Mouse (Mus musculus) intestine, embryonic 14.5 days (tissue): ENCODE measurements around the gene Ambp. TPM values are rescaled to one million over a fixed set of nuclear protein-coding genes. Genes with fewer than 3 reads are reported as not detected.
A peak's percentile ranks its signal among the peaks of the same experiment; 100 is the strongest.

Source experiments
- ATAC-seq: fragments of 200-750 bp; cut with Nextera tagmentation; replicated peaks from 2 replicates; pipeline ENCODE4 v1.8.0; 2017; ENCODE audit warnings: low read depth, moderate number of reproducible peaks, moderate TSS enrichment, moderate library complexity; ENCODE audit not compliant: low FRiP score, low TSS enrichment
- DNase-seq: peaks from one replicate; pipeline ENCODE4 v3.0.0-alpha.2; 2018; ENCODE audit warnings: low spot score
- H3K27ac ChIP-seq: fragments of 300-500 bp; sonication (generic); 2 replicates; pipeline ENCODE4 v1.5.1; 2014; ENCODE audit warnings: low read depth, mild to moderate bottlenecking, control low read depth
- H3K27me3 ChIP-seq: fragments of 300-500 bp; sonication (generic); replicated peaks from 2 replicates; pipeline ENCODE4 v1.6.1; 2014; ENCODE audit warnings: low read length, control low read depth; ENCODE audit not compliant: control insufficient read depth, insufficient read depth
- H3K36me3 ChIP-seq: fragments of 300-500 bp; sonication (generic); 2 replicates; pipeline ENCODE4 v1.6.1; 2014; ENCODE audit warnings: low read length, control low read depth; ENCODE audit not compliant: control insufficient read depth, insufficient read depth
- H3K4me1 ChIP-seq: fragments of 300-500 bp; sonication (generic); replicated peaks from 2 replicates; pipeline ENCODE4 v1.6.1; 2014; ENCODE audit warnings: low read length, control low read depth, mixed read lengths; ENCODE audit not compliant: control insufficient read depth, insufficient read depth
- H3K4me2 ChIP-seq: fragments of 300-500 bp; sonication (generic); 2 replicates; pipeline ENCODE4 v1.6.1; 2014; ENCODE audit warnings: low read length
- H3K4me3 ChIP-seq: fragments of 300-500 bp; sonication (generic); 2 replicates; pipeline ENCODE4 v1.5.1; 2014; ENCODE audit warnings: low read depth, low read length, control low read depth, mixed read lengths
- H3K9ac ChIP-seq: fragments of 300-500 bp; sonication (generic); 2 replicates; pipeline ENCODE4 v1.6.1; 2014; ENCODE audit warnings: mild to moderate bottlenecking, low read length
- H3K9me3 ChIP-seq: fragments of 300-500 bp; sonication (generic); 2 replicates; pipeline ENCODE4 v1.6.1; 2016; ENCODE audit warnings: low read length, control low read depth; ENCODE audit not compliant: control insufficient read depth
- WGBS: fragments of 180-500 bp; shearing (Covaris S2); extraction: QIAGEN DNeasy Blood & Tissue Kit; methylation state at CpG from one replicate; pipeline ENCODE4 v1.1.7; 2014; 5-methylcytosine and 5-hydroxymethylcytosine counted together
- polyA plus RNA-seq: library from polyadenylated mRNA; unstranded; fragments of >200 nt; fragmentation: Nextera tagmentation; extraction: Ambion mirVana; gene quantifications from 2 replicates; pipeline ENCODE4 v1.2.1, GENCODE M21; 2014

Gene Ambp
- polyA plus RNA-seq, 1 experiment from 2014 or later: 53.1 TPM

GRCm38 (mm10) chr4:63171122-63171521 lies 16.5 kb upstream of the Ambp start:
- no peaks in the 10 kb centered on the region for H3K9me3 ChIP-seq
- WGBS: 36% methylated on average over 24 of the region's 24 CpGs
- peak overlapping the region; percentile 45 for H3K4me2 ChIP-seq
- 0 out of 2 replicates have a peak overlapping the region, but pooled peaks have one; percentile 63 for H3K27ac ChIP-seq
- DNase-seq: no peak
- no peaks in the 10 kb centered on the region for H3K4me1 ChIP-seq
- H3K4me3 ChIP-seq: peak overlapping the region; percentile 37
- H3K27me3 ChIP-seq: 0 out of 2 replicates have a peak, but pooled peaks cover 6% of the 10 kb centered on the region
- 0 out of 2 replicates have a peak, but pooled peaks have one; percentile 1 for ATAC-seq
- H3K36me3 ChIP-seq: no peaks in the 10 kb centered on the region
- peak overlapping the region; percentile 11 for H3K9ac ChIP-seq

DNA sequence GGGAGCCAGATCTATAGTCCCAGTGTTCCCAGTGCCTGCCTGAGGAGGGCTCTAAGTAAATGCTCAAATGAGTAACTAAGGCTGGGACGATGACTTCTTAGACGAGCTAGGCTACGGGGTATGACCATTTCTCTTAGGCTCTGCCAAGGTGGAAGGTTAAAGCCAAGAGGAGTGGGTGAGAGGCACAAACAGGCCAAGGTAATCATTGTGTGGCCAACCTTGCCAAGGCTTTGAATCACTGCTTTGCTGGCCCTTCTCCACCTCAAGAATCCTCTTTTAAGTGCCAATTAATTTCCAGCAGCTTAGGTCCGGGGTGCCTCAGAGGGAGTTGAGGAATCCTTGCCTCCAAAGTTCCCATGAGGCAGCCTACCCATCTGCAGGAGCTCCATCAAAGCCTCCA lies 15.5 kb upstream of the Ambp start:
- Histone ChIP-seq H3K4me3 (peak overlapping the region; percentile 37), H3K4me2 (peak overlapping the region; percentile 45), H3K9ac (no peak overlapping the region), H3K27me3 (0 out of 2 replicates have a peak, but pooled peaks cover 6% of the 10 kb centered on the region), H3K27ac (no peak overlapping the region), H3K9me3 (no peaks in the 10 kb centered on the region), H3K36me3 (no peaks in the 10 kb centered on the region), H3K4me1 (no peaks in the 10 kb centered on the region)
- DNase-seq (no peak), ATAC-seq (no peak)
- WGBS: 72% methylated on average over 4 of the region's 4 CpGs

GRCm38 (mm10) chr4:63166323-63166722 lies 11.7 kb upstream of the Ambp start:
- no peak for DNase-seq
- Histone ChIP-seq H3K4me3 (no peak overlapping the region), H3K4me2 (no peak overlapping the region), H3K4me1 (no peaks in the 10 kb centered on the region), H3K9me3 (no peaks in the 10 kb centered on the region), H3K27me3 (0 out of 2 replicates have a peak, but pooled peaks cover 6% of the 10 kb centered on the region), H3K36me3 (no peaks in the 10 kb centered on the region), H3K9ac (no peak overlapping the region), H3K27ac (no peak overlapping the region)
- ATAC-seq: no peak
- WGBS: 82% methylated on average over 5 of the region's 5 CpGs

DNA sequence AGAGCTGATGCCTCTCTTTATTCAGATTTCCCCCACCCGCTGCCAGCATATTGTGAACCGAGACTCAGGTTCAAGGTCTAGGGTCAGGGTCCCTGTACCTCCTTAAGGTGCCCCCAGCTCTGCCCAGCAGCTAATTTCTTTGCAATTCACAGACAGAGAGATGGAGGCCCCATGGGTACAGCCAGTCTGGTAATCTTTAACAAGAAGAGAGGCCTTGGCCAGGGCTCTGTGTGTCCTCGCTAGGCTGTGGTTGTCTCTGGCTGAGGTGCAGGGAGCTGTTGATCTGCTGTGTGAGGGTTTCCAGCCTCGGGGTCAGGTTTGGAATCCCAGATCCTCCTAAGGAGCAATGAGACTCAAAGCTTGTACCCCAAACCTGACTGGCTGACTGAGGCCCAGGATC lies 11.0 kb upstream of the Ambp start:
- Histone ChIP-seq H3K4me1 (no peaks in the 10 kb centered on the region), H3K4me2 (no peak overlapping the region)

DNA sequence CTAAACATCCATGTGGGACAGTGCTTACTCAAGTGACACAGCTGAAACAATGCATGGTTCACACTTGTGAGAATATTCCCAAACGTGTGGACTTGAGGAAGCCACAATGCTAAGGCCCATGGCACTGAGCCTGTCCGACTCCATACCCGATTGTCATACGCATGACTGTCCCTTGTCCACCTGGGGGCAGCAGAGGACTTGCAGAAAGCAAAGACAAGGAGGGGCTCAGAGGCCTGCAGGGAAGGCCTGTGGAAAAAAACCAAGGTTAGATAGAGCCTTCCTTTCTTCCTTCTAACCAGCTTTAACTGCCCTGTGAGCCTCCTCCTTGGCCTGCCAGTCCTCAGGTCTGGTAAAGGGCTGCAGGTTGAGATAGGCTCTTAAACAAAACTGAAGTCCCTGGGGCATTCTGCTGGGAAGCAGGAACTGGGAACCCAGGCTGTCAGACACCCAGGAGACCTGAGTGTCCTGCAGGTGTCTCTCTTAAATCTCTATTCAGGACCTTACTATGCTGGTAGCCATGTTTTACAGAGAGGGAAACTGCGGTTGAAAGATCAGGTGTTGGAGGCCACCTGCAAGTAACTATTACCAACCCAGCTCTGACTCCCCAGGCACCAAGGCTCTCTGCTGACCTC lies 4.5 kb upstream of the Ambp start:
- DNase-seq (peak; percentile 93), ATAC-seq (peak; percentile 69)
- H3K36me3 ChIP-seq: no peaks in the 10 kb centered on the region
- no peak overlapping the region for H3K4me2 ChIP-seq
- H3K27me3 ChIP-seq: no peaks in the 10 kb centered on the region
- H3K9ac ChIP-seq: 0 out of 2 replicates have a peak overlapping the region, but pooled peaks have one; percentile 6
- H3K4me1 ChIP-seq: no peaks in the 10 kb centered on the region
- peak overlapping the region; percentile 72 for H3K27ac ChIP-seq
- no peak overlapping the region for H3K4me3 ChIP-seq
- no peaks in the 10 kb centered on the region for H3K9me3 ChIP-seq
- 15% methylated on average over 5 of the region's 5 CpGs for WGBS

More for the DNA sequence above, 11.0 kb upstream of the Ambp start:
- Histone ChIP-seq H3K4me3 (no peak overlapping the region), H3K36me3 (no peaks in the 10 kb centered on the region), H3K9me3 (no peaks in the 10 kb centered on the region), H3K27me3 (0 out of 2 replicates have a peak, but pooled peaks cover 2% of the 10 kb centered on the region), H3K9ac (no peak overlapping the region), H3K27ac (no peak overlapping the region)
- 80% methylated on average over 4 of the region's 4 CpGs for WGBS
- no peak for ATAC-seq
- DNase-seq: no peak

DNA sequence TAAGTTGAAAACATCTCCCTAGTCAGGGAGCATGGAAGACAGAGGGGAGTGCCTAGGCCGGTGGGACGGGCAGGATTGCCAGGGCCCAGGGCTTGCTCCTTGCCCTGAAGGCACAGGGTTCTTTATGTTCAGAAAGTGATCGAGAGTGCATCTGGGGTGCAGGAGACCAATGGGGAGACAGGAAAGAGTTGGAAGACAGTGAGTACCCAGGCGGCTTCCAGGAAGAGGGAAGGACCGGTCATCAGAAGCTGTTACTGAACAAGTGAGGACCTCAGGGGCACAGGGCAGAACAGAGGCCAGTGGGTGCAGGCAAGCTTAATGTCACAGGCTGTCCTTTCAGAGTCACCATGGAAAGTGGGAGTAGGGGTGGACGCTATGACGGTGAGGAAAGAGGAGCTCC lies 3.6 kb upstream of the Ambp start:
- Histone ChIP-seq H3K9ac (no peak overlapping the region), H3K36me3 (no peaks in the 10 kb centered on the region), H3K4me1 (no peaks in the 10 kb centered on the region), H3K27ac (no peak overlapping the region), H3K27me3 (no peaks in the 10 kb centered on the region), H3K4me3 (no peak overlapping the region), H3K4me2 (no peak overlapping the region), H3K9me3 (no peaks in the 10 kb centered on the region)
- 88% methylated on average over 7 of the region's 7 CpGs for WGBS
- ATAC-seq (no peak), DNase-seq (no peak)

GRCm38 (mm10) chr4:63156726-63157634 lies 2.4 kb upstream of the Ambp start:
- 37% methylated on average over 8 of the region's 8 CpGs for WGBS
- no peak overlapping the region for H3K4me3 ChIP-seq
- H3K36me3 ChIP-seq: no peaks in the 10 kb centered on the region
- DNase-seq (peak; percentile 73), ATAC-seq (peak; percentile 88)
- no peak overlapping the region for H3K4me2 ChIP-seq
- no peaks in the 10 kb centered on the region for H3K4me1 ChIP-seq
- H3K9ac ChIP-seq: no peak overlapping the region
- no peaks in the 10 kb centered on the region for H3K27me3 ChIP-seq
- peak overlapping the region; percentile 34; the same call in 1 of the 2 replicates for H3K27ac ChIP-seq
- no peaks in the 10 kb centered on the region for H3K9me3 ChIP-seq

DNA sequence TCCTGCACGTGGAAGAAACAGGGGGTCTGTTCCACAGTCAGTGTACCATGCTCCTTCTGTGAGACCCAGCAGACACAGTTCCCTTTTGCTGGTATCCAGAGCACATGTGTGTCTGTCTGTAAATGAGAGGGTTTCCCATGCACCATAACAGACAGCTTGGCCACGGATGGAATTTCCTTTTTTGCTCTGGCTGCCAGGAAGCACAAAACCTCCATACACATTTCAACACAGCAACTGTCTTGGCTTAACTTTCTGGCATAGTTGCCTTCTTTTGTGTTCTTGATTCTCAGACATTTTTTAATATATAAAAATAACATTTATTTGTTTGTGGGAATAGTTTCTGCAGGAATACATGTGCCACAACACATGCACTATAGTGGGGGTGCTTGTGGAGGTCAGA lies 997 bp upstream of the Ambp start:
- ATAC-seq: no peak
- H3K4me1 ChIP-seq: no peaks in the 10 kb centered on the region
- H3K9ac ChIP-seq: no peak overlapping the region
- H3K27ac ChIP-seq: no peak overlapping the region; the same call in 1 of the 2 replicates
- no peak overlapping the region for H3K4me3 ChIP-seq
- 52% methylated on average over 2 of the region's 2 CpGs for WGBS
- H3K36me3 ChIP-seq: no peaks in the 10 kb centered on the region
- no peaks in the 10 kb centered on the region for H3K9me3 ChIP-seq
- H3K27me3 ChIP-seq: no peaks in the 10 kb centered on the region
- H3K4me2 ChIP-seq: no peak overlapping the region
- no peak for DNase-seq
